ENCODE assay signal across 8 mouse cellular contexts in the genomic region with DNA sequence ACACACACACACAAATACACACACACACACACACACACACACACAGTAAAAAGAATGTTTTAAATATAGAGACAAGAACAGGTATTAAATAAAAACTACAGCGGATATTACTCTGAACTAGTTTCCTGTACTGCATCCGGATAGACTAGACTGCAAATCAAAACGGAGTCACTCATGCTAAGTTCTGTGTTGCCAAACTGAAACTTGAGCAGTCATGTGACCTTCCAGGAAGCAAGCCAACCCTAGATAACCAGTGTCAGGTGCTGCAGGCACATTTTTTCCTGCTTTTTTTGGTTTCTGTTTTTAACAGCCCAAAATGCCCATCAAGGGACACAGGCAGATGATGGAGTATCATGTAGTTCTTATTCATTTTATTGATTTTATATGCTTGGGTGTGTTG. TPM values are rescaled to one million over a fixed set of nuclear protein-coding genes. Genes with fewer than 3 reads are reported as not detected.
DNase-seq lines count a peak whose midpoint lies in the region; ATAC-seq and TF ChIP-seq lines count a peak whose summit lies in the region.

No protein-coding gene starts in this region.

- no peak overlapping the region for H3K9ac ChIP-seq in intestine, embryonic 16.5 days (ENCODE audit: low read depth, low read length)
- H3K9ac ChIP-seq in forebrain, embryonic 11.5 days (ENCODE audit: low read length), result no peak overlapping the region

- H3K4me3 ChIP-seq in heart, embryonic 10.5 days, result no peak overlapping the region
- H3K4me3 ChIP-seq in bone marrow, adult 2 months (replicated peaks; ENCODE audit: control insufficient read depth, low read depth, low read length), result no peak overlapping the region
- no peak overlapping the region for H3K4me3 ChIP-seq in intestine, embryonic 16.5 days (ENCODE audit: low read length)
- H3K4me3 ChIP-seq in forebrain, embryonic 11.5 days (ENCODE audit: low read depth, low read length), result no peak overlapping the region

- peaks cover 7% of the 10 kb centered on the region; the same call in 1 of the 2 replicates for H3K4me1 ChIP-seq in heart, embryonic 10.5 days
- H3K4me1 ChIP-seq in bone marrow, adult 2 months (ENCODE audit: control insufficient read depth, insufficient read depth, low read length), result peaks cover 2% of the 10 kb centered on the region; the same call in 1 of the 2 replicates
- H3K4me1 ChIP-seq in intestine, embryonic 16.5 days (ENCODE audit: control insufficient read depth, insufficient read depth, low read length), result peaks cover 22% of the 10 kb centered on the region
- no peaks in the 10 kb centered on the region for H3K4me1 ChIP-seq in forebrain, embryonic 11.5 days (replicated peaks; ENCODE audit: control insufficient read depth, insufficient read depth, low read length)

- H3K27ac ChIP-seq in heart, embryonic 10.5 days, result no peak overlapping the region
- H3K27ac ChIP-seq in bone marrow, adult 2 months (ENCODE audit: control insufficient read depth, insufficient read depth, low read depth, low read length, poor library complexity), result peak overlapping the region; percentile 20; the same call in 1 of the 2 replicates
- H3K27ac ChIP-seq in intestine, embryonic 16.5 days (ENCODE audit: low read length), result no peak overlapping the region
- no peak overlapping the region for H3K27ac ChIP-seq in forebrain, embryonic 11.5 days (ENCODE audit: low read depth, low read length)

- no peak for TF ChIP-seq POLR2A in bone marrow, adult 2 months (IDR thresholded peaks at IDR 0.05; ENCODE audit: borderline replicate concordance, control insufficient read depth, low read depth, low read length)

- H3K4me2 ChIP-seq in intestine, embryonic 16.5 days (ENCODE audit: low read depth, low read length), result no peak overlapping the region
- H3K4me2 ChIP-seq in forebrain, embryonic 11.5 days (ENCODE audit: low read depth, low read length, severe bottlenecking), result no peak overlapping the region

- H3K9me3 ChIP-seq in heart, embryonic 10.5 days, result no peaks in the 10 kb centered on the region
- H3K9me3 ChIP-seq in intestine, embryonic 16.5 days (ENCODE audit: control insufficient read depth, low read length), result no peaks in the 10 kb centered on the region
- no peaks in the 10 kb centered on the region for H3K9me3 ChIP-seq in forebrain, embryonic 11.5 days (ENCODE audit: control insufficient read depth, low read length)

- DNase-seq in heart, adult 8-10 months (ENCODE audit: low spot score), result peak; percentile 83
- no peak for DNase-seq in heart, embryonic 10.5 days (ENCODE audit: low spot score)
- no peak for DNase-seq in right cerebral cortex, postnatal 25 days
- no peak for DNase-seq in forebrain, embryonic 11.5 days (ENCODE audit: low spot score)
- DNase-seq in frontal cortex, postnatal 10 days (ENCODE audit: low spot score in 2 of 2), result no peak

- ATAC-seq in intestine, embryonic 16.5 days, result peak; percentile 43; the same call in 1 of the 2 replicates
- ATAC-seq in megakaryocyte-erythroid progenitor cell, adult 5-6 weeks (replicated peaks; ENCODE audit: low FRiP score, low TSS enrichment, poor library complexity, severe bottlenecking), result peak; percentile 66; the same call in 1 of the 2 replicates
- no peak for ATAC-seq in forebrain, embryonic 11.5 days (replicated peaks; ENCODE audit: low FRiP score)

- WGBS in heart, embryonic 10.5 days, result 51% methylated on average over 3 of the region's 3 CpGs
- WGBS in bone marrow, adult 2 months, result under 1% methylated on average over 3 of the region's 3 CpGs
- WGBS in intestine, embryonic 16.5 days, result 31% methylated on average over 3 of the region's 3 CpGs
- 87% methylated on average over 3 of the region's 3 CpGs for whole genome bisulfite sequencing in forebrain, embryonic 11.5 days

- H3K36me3 ChIP-seq in heart, embryonic 10.5 days, result no peaks in the 10 kb centered on the region
- H3K36me3 ChIP-seq in intestine, embryonic 16.5 days (ENCODE audit: control insufficient read depth, insufficient read depth, low read length), result no peaks in the 10 kb centered on the region
- no peaks in the 10 kb centered on the region for H3K36me3 ChIP-seq in forebrain, embryonic 11.5 days (ENCODE audit: control insufficient read depth, insufficient read depth, low read length)

- no peak for TF ChIP-seq CTCF in bone marrow, adult 2 months (IDR thresholded peaks at IDR 0.05; ENCODE audit: control insufficient read depth, insufficient read depth, low read length)

- no peaks in the 10 kb centered on the region for H3K27me3 ChIP-seq in heart, embryonic 10.5 days (ENCODE audit: insufficient read depth, poor library complexity, severe bottlenecking)
- H3K27me3 ChIP-seq in intestine, embryonic 16.5 days (replicated peaks; ENCODE audit: control insufficient read depth, insufficient read depth, low read length), result no peaks in the 10 kb centered on the region
- no peaks in the 10 kb centered on the region for H3K27me3 ChIP-seq in forebrain, embryonic 11.5 days (ENCODE audit: control insufficient read depth, insufficient read depth, low read length)

RNA-seq across cellular contexts. Expression of a gene that starts 10.5 kb away (rescaled TPM):
- 10 to 100 TPM in 1 of 4 experiments, 1 to 10 TPM in 3; 4.1 to 11.5 (median 5.2) TPM for total RNA-seq in heart, adult 8-10 months (2022)
- polyA plus RNA-seq in heart, embryonic 10.5 days (2016; fragmentation: Nextera tagmentation; extraction: Ambion mirVana), result 4.7 and 5.5 TPM in 2 replicates
- not detected in 2 replicates for polyA plus RNA-seq in bone marrow, adult 2 months (2011; ENCODE audit: insufficient read depth, insufficient read length, low replicate concordance, missing spikeins)
- 39.1 and 41.3 TPM in 2 replicates for polyA plus RNA-seq in intestine, embryonic 16.5 days (2015; fragmentation: Nextera tagmentation; extraction: Ambion mirVana)
- not detected in 2 replicates for total RNA-seq in megakaryocyte-erythroid progenitor cell, adult 5-6 weeks (2014; fragmentation: Nextera tagmentation)
- total RNA-seq in megakaryocyte-erythroid progenitor cell, adult 5-6 weeks (2017), result not detected in 2 replicates
- 0.32 and 0.35 TPM in 2 replicates for polyA plus RNA-seq in forebrain, embryonic 11.5 days (2014; fragmentation: Nextera tagmentation; extraction: Ambion mirVana)

RNA-seq across cellular contexts. Expression of a gene that starts 38.7 kb away (rescaled TPM):
- total RNA-seq in heart, adult 8-10 months (2022), result 10 to 100 TPM; 50.2 to 70.9 (median 65.9) TPM
- polyA plus RNA-seq in heart, embryonic 10.5 days (2016; fragmentation: Nextera tagmentation; extraction: Ambion mirVana), result 53.3 and 54.3 TPM in 2 replicates
- polyA plus RNA-seq in bone marrow, adult 2 months (2011; ENCODE audit: insufficient read depth, insufficient read length, low replicate concordance, missing spikeins), result 20.4 and 37.6 TPM in 2 replicates
- polyA plus RNA-seq in intestine, embryonic 16.5 days (2015; fragmentation: Nextera tagmentation; extraction: Ambion mirVana), result 48.8 and 58.1 TPM in 2 replicates
- 0.68 and 1.0 TPM in 2 replicates for total RNA-seq in megakaryocyte-erythroid progenitor cell, adult 5-6 weeks (2014; fragmentation: Nextera tagmentation)
- total RNA-seq in megakaryocyte-erythroid progenitor cell, adult 5-6 weeks (2017), result 0.70 and 1.4 TPM in 2 replicates
- 36.2 and 37.2 TPM in 2 replicates for polyA plus RNA-seq in forebrain, embryonic 11.5 days (2014; fragmentation: Nextera tagmentation; extraction: Ambion mirVana)
